Mouse (Mus musculus) right cerebral cortex, postnatal 25 days (tissue): ENCODE data around the gene Poglut1.

Experiments used
- DNase-seq: peaks from one replicate; pipeline ENCODE4 v3.0.0; 2022

Gene Poglut1

DNA sequence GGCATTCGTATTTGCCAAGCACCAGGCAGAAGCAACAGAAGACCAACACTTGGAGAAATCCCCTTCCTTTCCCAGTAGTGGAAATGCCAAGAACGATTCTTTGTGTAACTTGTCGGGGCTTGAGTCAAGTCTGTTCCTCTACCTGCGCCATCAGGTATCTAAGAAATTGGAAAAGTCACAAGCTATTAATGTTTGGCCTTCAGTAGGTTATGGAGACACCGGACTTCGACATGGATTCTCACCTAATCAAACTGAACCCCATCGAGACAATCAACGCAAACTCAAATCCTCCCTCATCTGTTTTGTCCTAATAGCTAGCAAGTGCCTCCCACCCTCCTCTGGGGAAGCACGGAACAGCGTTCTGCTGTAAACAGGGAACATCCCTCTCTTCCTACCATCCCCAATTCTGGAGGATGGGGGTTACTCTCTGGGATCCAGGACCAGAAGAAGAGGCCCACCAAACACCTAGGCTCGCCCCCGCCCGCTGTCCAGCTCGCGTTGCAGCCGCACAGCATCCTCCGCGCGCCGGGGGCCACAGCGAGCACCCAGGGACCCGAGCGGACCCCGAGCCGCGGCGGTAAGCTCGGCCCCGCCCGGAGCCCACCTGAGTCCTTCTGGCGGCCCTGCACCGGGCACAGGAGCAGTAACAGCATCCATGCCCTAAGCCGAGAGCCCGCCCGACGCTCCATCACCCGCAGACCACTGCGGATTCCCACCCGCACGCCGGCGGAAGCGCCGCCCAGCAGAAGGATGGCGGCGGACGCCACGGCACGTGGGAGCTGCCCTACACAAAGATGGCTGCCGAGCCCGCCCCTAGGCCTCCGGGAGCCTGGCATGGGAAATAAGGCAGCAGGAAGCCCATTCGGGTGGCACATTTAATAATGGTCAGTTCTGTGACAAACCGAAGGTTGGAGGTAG, at the start of gene Poglut1:
Gene Poglut1, minus strand, starts transcription at position 780 of the 918 bp plus-strand sequence.
- DNase-seq = peak; percentile 88

DNA sequence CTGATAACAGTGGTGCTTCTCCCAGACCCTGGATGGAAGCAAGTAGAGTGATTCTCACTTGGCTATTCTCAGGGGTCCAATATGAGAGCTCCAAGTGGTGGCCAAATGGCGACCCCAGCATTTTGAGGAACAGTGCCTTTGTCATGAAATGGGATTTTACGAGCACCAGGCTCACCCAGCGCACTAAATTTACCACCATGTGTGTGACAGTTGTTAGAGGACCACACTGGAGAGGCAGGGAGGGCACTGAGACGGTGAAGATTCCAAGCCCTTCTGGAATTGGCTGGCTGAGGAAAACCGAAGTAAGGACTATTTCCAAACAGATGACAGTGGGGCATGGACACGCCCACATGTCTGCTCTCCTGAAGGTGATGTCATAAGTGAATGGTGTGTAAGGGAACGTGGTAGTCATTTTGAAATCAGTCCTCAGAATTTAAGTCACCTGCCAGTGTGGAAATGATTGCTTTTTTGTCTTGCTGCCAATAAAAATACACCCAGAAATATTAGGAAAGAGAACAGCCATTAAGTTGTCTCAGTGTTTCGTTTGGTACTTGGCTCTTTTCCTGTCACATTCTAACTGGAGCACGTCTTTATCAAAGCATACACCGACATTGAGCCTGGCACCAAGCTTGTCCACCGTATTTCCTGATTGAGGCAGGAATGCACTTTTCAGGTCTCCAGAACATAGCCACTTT, 49.1 kb upstream of the Poglut1 start:
- DNase-seq = no peak

- DNase-seq = no peak
These were observed 46.6 kb upstream of the Poglut1 start for GRCm38 (mm10) chr16:38596651-38597050.

- no peak for DNase-seq
These were observed 46.0 kb upstream of the Poglut1 start for GRCm38 (mm10) chr16:38596099-38596498.

- no peak for DNase-seq
These were observed 44.4 kb upstream of the Poglut1 start for GRCm38 (mm10) chr16:38594435-38594834.

GRCm38 (mm10) chr16:38592946-38593345, 42.9 kb upstream of the Poglut1 start:
- no peak for DNase-seq

DNA sequence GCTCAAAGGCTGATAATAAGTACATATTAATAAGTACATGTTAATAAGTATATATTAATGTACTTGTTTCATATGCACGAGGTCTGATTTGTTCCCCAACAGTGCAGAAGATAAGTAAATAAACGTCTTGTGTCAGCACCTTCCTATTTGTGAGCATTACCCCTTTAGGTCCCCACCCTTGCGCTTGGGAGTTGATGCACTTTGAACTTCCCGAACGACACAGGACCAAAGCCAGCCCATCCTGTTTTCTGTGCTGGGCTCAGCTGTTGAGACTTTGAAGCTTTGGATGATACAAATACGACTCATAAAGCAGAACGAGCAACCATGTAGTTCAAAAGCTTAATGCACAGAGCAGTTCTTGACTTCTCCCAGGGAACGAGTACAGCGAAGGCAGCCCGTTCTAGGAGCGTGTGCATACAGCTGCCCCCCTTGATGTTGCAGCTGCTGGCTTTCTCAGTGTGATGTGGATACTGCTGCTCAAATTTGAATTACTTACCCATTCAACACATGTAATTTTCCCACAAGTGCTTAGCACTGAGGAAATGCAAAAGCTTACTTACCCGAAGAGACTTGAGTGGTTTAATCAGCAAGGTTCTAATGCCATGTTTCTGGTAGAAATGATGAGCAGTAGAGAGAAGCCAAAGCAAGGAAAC, 42.1 kb upstream of the Poglut1 start:
- DNase-seq = no peak

GRCm38 (mm10) chr16:38591506-38591905, 41.4 kb upstream of the Poglut1 start:
- no peak for DNase-seq

DNA sequence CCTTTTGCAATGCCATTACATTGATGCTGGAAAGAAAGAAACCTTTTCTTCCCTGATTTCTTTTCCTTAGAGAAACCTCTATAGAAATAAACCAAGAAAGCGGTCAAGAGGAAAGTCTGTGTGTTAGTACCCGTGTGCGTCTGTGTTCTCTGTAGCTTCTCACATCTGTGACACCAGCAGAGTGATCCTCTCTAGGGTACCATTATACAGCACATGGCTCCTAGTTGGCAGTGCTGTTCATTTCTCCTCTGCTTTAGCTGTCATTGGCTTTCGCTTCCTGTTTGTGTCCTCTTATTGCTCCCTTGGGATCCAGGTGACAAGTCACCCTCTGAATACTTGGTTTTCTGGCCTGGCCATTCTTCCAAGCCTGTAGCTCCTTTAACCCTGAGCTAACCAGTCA, 37.5 kb upstream of the Poglut1 start:
- no peak for DNase-seq

GRCm38 (mm10) chr16:38587163-38587562, 37.1 kb upstream of the Poglut1 start:
- DNase-seq = no peak

DNA sequence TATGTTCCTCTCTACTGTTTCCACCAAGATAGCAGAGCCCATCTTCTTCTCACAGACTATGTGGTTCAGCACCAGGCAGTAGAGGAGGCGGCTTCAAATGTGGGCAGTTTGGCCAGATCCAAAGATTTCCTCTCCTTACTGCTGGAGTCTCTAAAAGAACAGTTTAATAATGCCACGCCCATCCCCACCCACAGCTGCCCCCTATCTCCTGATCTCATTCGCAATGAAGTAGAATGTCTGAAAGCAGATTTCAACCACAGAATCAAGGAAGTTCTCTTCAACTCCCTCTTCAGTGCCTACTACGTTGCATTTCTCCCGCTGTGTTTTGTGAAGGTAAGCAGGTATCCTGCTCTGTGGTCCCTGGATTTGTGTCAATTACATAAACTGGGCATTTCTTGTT, 35.1 kb upstream of the Poglut1 start:
- no peak for DNase-seq

- no peak for DNase-seq
These were observed 34.7 kb upstream of the Poglut1 start for GRCm38 (mm10) chr16:38584761-38585160.

- no peak for DNase-seq
These were observed 21.4 kb upstream of the Poglut1 start for GRCm38 (mm10) chr16:38571481-38571880.

DNA sequence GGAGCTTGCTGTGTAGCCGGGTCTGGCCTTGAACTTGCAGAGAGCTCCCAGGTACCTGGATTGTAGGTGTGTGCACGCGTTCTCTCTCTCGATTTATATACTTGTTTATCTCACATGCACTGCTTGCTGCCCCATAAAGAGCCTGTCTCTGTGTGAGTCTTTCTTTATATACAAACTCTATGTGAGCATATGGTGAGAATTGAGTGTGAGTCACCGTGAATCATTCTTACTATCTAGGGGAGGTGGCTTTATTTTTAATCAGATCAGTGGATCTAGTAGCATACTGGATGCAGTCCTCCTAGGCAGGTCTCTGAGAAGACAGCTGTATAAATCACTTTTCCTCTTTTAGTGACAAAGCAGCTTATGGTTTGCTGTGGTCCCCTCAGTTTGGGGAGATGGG, 18.1 kb upstream of the Poglut1 start:
- DNase-seq = no peak

DNA sequence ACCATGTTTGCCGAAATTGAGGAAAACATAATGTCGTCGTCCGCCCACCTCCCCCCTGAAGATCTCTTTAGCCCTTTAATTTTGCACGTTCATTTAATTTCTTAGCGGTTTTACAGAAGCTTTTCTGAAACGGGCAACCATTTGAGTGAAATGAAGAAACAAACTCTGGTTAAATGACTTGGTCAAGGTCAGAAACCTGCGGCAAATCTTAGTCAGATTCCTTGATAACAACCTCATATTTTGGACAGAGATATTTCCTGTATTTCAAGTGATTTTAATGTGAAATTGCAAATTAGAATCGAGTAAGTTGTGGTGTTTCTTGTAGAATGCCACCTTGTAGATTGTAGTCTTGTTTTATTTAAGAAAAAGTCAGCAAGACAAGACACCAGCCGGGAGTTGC, 13.5 kb upstream of the Poglut1 start:
- DNase-seq = no peak

GRCm38 (mm10) chr16:38562968-38563327, 12.9 kb upstream of the Poglut1 start:
- no peak for DNase-seq

DNA sequence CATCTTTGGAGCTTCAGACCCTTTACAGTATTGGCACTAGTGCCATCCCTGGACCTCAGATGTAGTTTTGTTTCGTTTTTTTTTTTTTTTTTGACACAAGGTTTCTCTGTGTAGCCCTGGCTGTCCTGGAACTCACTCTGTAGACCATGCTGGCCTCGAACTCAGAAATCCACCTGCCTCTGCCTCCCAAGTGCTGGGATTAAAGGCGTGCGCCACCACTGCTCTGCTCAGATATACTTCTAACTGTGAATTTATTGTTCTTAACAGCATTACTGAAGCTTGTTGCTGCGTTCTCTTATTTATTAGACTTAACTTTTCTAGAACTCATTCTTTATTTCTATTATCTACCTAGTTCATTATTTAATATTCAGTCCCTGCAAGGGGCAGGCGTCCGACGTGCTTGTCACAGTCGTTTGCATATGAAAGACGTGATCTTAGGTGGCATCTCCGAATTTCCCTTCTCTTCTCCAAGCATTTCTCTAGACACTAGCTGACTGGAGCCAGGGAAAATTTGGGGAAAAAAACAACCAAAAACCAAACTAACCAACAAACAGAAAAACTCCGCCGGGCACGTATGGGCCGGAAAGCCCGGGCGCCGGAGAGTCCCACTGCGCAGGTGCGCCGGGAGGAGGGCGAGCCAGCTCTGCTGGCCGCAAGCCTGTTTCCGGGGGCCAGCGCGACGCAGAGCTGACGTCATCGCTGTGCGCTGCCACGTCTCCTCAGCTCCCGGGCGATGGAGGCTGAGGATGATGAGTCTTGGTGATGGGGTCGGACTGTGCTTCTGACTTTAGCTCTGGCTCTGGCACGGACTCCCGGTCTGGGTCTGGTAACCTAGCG, 12.3 kb upstream of the Poglut1 start:
- DNase-seq = peak; percentile 96

DNA sequence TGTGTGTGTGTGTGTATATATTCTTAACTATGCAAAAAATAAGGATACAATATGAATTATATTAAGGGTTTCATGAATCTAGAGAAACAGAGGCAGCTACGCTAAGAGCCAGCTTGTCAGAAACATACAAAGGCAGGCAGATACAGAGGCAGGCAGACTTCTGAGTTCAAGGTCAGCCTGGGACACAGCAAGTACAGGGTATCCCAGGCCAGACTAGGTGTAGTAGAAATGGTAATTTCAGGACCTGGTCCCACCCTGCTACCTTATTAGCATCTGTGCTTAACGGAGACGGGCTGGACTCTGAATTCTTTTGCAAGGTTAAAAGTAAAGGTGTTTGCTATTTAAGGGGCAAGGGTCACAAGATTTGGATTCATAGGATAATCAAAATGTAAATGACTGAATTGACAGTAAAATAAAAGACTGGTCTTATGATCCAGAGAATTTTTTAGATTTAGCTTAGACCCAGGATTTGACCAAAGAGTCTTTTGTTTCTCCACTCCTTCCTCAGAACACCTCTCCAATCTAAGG, 8.2 kb upstream of the Poglut1 start, which contains the start of gene Tmem39a:
Gene Tmem39a, plus strand, starts transcription at position 478 of the 528 bp plus-strand sequence.
- DNase-seq = no peak

GRCm38 (mm10) chr16:38555988-38556387, 5.9 kb upstream of the Poglut1 start:
- DNase-seq = peak; percentile 13

DNA sequence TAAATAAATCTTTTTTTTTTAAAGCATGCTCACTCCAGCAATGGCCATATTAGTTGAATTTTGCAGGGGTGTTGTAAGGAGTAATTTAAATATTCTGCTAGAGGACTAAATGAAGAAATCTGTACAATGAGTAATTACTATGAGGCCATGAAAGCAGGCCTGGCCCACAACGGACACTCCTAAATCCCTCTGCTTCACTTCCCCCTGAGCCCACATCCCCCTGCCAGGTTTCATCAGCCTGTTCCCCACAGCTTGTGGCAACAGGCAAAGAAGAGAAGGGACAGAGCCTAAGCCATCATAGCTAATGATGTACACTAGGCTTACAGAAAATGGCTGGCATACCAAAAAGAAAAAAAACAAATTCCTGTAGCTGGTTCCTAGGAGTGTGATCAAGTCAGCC, 2.1 kb downstream of the Poglut1 start:
- DNase-seq = no peak

- DNase-seq = no peak
These were observed 11.2 kb downstream of the Poglut1 start for GRCm38 (mm10) chr16:38538716-38539380.
